Mouse (Mus musculus): Measurements from ENCODE around the gene Pcsk2.

Pcsk2 gene

DNA sequence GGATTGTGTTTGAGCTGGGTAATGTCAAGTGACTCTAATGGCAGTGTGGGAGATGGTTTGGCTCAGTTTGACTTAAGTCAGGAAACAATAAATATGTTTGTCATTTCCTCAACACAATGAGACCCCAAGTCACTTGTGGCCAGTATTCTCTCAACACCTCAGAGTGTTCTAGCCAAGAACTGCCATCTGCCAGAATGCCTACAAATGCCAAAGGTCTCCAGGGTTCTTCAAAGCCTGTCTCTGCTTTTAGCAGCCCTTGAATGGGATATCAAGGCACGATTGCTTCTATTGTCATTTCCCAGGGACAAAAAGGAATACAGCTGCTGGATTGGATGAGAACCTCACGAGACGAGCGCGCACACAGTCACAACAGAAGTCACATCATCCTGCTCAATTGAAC is 100.0 kb downstream of the Pcsk2 start:
- DNase-seq (ENCODE audit: low spot score), result no peak

DNA sequence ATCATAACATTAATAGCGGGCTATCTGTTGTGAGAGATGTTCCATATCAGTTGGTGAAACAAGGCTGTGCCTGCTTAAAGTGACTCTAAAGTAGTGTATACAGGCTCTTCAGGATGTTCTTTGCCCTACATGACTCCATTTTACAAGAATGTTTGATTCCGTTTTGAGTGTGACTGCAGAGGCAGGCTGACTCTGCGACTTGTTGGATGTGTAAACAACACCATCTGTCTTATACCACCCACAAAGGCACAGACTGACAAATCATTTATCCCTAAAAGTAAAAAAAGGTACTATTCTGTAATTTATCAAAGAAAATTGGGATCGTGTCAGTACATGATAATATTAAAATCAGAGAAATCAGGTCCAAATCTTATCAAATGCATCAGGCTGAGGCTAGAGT is 108.7 kb downstream of the Pcsk2 start:
- DNase-seq (ENCODE audit: low spot score), result no peak

DNA sequence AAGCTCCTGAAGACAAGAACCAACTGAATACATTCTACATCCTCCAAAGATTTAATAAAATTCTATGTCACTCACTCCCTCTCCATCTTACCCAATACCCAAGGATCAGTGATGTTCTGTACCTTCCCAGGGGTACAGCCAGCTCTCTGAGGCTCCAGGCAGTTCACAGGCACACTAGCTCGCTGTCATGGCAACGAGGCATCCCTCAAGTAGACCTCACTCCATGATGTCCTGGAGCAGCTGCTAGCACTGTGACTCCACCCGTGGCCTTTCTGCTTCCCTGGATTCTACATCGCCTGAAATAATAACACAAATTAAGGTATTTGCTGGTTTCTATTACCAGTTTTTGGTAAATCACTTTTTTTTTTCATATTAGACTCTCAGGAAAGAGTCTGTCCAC is 111.0 kb downstream of the Pcsk2 start:
- DNase-seq (ENCODE audit: low spot score), result no peak

DNA sequence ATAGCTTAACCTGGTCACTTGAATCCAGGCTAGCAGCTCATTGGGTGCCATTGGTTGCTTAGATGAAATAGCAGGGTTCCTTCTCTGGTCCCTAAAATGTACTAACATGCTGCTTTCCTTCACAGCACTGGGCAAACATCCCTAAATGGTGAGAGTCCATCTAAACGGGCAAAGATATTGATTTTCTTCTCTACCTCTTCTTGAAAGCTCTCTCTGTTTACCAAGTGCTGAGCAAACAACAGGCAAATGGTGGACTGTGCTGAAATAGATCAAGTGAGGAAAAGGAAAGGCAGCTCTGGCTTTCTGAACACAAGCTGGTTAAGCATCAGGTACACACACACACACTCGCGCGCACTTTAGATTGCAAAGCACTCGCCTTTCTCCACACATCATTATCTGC is 120.8 kb downstream of the Pcsk2 start:
- no peak for DNase-seq (ENCODE audit: low spot score)

DNA sequence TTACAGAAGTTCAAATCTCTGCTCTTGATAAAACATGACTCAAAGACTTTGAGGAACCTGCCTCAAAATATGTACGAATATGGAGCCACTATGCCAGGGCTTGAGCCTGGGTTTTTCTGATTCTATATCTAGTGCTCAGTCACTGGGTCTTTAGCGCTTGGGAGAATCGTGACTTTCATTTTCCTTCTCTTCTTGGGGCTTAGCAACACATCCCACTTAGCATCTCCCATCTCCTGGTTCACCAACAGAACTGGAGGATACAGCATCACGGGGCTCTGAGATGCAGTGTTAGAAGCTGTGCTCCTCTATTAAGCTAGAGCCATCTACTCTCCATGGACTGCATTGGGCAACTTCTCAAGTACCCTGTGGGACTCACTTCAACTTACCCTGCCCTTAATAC is 131.9 kb downstream of the Pcsk2 start:
- DNase-seq (ENCODE audit: low spot score), result no peak

DNA sequence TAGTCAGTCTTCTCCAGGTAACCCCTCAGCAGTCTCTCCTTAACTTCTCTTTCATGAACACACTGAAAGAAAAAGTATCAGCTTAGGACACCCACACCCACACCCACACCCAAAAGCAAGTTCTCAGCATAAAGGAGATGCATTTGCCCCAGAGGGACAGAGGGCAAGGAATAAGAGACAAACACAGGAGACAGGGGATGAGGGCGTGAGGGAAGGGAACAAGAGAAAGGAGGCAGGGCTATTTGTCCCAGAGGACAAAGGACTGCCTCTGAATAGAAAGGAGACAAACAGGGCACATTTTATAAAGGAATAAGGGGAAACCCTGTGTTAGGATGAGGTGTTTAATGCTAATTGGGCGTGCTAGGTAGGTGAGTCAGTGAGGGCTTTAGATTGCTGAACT is 133.6 kb downstream of the Pcsk2 start:
- DNase-seq (ENCODE audit: low spot score), result no peak

DNA sequence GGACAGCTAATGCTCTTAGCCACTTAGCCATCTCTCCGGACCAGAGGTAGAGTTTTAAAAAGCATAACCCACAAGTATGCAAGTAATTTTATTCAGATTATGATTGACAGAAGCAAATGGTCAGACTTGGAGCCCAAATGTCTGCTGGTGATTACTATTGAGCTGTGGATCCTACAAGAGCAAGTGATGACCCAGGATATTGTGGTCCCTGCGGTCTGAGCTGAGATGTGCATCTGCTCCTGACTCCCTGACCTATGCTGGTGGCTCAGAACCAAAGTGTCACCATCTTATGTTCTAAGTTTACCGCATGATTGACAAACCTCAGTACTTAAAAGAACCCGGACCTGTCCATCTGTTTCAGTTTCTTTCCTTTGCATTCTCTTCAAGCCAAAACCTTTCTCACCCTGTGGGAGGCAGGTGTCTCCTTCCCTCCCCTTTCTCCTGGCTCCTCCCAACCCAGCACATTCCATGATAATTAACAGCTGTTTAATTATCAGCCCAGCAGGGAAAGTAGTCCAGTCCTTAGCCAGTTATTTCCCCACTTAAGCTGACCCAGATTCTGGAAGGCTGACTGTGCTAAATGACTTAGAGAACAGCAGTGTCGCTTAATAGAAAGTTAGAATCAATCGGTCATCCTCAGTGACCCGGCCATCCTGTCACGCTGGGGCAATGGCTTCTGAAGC is 136.1 kb downstream of the Pcsk2 start:
- no peak for DNase-seq (ENCODE audit: low spot score)

DNA sequence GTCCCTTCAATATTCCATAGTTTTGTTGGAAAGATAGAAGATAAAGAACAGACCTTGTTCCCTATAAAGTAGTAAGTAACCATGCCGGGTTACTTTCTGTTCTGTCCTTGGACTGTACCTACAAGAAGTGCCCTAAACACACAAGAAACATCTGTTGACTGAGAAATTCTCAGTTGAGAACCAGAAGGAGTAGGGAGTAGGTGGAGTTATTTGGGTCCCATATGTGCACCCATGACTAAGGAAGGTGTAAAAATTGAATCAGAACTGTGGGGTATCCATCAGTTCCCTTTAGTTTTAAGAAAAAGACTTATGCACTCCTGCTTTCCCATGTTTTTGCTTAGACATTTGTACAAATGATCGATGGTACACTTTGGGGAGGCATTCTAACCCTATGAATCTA is 137.6 kb downstream of the Pcsk2 start:
- DNase-seq (ENCODE audit: low spot score), result no peak

DNA sequence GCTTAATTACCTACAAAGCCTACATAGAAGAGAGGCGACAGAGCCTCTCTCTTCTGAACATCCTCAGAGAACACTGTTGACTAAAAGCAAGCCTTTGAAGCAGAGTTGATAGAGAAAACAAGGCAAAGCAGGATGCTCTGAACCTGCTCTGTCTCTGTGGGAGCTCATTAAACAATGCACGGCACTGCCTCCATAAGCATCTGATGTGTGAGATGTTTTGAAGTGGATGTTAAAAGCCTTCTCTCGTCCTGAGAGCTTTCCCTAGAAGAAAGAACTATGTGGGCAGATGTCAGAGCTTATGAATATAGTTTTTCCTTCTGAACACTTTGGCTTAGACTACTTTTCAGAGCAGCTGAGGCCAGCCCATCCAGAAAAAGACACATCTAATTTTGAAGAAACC is 145.3 kb downstream of the Pcsk2 start:
- no peak for DNase-seq (ENCODE audit: low spot score)

DNA sequence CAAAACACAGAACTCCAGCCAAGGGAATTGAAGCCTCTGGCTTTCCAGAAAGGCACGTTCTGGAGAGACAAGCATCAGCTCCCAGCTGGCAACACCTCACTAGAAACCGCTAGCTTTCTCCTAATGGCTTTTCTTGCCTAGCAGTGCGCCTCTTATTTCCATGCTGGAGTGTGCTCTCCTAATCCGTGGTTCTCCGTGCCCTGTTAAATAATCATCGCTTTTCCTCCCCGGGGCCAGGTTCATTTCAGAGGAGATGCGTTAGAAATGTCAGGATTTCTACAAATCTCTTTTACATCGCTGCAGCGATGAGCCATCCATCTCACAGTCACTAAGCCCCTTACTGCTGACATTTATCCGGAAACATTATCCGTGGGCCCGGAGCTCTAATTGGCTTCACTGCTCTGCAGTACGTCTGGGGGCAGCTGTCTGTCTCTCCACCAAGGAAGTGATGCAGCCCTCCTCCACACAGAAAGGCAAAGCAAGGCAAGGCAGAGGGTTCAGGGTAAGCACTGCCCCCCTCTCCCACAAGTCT is 150.1 kb downstream of the Pcsk2 start:
- no peak for DNase-seq (ENCODE audit: low spot score)

DNA sequence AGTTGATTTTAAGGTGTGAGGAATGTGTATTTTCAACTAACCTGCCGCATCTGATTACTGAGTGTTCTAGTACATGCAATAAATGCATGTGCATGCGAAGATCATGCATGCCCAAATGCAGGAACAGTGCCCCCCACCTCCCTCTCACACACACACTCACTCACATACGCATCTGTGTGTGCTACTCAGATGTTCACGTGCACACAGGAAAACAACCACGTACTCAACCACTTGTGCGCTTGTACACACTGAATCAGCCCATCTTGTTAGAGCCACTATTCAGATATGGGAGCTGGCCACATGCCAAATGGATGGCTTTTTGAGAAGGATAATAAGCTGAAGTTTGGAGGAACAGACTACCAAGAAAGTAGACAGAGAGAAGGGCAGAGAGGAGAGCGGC is 150.7 kb downstream of the Pcsk2 start:
- no peak for DNase-seq (ENCODE audit: low spot score)

DNA sequence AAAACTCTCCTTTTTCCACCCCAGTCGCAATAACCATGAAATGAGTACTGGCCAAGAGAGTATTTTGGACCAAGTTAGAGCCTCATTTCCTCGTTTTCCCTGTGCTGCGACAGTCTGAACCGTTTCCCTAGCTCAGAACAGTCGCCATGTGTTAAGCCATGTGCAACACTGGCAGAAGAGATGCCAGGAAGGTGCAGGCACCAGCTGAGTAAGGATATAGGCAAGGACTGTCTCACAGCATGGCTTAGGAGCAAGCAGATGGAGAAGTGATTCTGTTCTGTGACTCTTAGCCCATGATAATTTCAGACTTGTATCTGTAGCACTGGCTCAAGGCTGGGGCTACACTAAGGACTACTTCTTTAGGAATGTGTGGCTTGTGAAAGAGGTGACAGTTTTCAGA is 155.2 kb downstream of the Pcsk2 start:
- no peak for DNase-seq (ENCODE audit: low spot score)

DNA sequence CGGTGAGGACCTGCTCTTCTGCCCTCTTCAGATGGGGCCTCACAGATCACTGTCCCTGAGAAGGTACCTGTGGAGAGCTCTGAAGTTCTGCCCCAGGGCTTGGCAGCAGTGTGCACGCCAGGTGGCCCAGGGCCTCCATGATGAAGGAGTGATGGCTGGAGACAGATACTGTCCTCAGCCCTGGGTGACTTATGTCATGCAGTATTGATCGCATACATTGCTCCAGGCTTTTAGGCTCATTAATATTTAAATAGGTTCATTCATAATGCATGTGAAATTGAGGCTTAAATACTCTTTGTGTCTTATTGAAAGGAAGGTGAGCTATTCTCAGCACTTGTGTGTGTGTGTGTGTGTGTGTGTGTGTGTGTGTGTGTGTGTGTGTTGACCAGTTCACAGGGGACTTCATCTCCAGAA is 157.0 kb downstream of the Pcsk2 start:
- no peak for DNase-seq (ENCODE audit: low spot score)

DNA sequence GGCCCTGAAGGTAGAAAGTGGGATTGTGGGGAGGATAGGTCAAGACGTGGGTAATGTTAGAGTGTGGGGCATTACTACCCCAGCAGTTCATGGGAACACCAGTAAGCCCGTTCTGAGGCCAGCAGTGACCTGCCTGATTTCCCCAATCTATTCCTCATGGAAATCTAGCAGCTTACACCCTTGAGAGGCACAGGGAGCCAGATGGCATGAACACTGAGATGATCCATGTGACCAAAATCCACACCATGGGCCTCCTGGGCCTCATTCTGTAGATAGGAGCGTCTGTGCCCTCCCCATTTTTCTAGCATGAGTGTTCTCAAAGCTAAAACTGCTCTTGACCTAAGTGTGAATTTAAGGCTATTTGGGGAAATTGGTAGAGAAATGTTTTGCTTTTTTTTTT is 162.2 kb downstream of the Pcsk2 start:
- no peak for DNase-seq (ENCODE audit: low spot score)

DNA sequence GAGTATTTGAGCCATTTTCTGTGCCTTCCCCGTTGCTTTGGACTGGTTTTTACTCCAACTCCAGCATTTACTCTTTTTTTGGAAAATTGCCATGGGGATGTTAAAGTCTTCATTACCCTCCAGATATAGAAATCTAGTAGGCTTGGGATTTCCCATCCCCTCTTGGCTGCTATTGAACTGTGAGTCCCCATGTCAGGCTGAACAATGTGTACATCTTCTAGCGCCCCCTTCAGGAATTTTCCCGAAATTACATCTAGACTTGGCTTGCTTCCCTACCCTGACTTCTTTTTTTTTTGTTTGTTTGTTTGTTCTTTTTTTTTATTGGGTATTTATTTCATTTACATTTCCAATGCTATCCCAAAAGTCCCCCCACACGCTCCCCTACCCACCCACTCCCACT is 163.3 kb downstream of the Pcsk2 start:
- DNase-seq (ENCODE audit: low spot score), result no peak

DNA sequence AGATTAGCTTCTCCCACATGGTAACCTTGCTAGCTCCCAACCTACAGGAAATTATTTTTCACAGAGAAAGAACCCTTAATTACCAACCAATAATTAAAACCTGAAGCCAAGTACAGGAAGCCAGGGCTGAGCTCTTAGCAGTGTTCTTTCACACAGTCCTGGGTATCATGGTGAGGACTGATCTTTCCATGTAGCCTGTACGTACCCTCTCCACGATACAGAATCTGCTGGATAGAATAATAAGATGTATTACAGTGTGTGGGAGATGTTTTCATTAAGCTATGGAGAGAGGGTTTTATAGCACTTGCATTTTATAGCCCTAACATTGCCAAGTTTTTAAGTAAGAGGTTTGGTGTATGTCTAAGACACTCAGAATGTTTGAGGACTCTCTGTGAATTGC is 164.0 kb downstream of the Pcsk2 start:
- no peak for DNase-seq (ENCODE audit: low spot score)

DNA sequence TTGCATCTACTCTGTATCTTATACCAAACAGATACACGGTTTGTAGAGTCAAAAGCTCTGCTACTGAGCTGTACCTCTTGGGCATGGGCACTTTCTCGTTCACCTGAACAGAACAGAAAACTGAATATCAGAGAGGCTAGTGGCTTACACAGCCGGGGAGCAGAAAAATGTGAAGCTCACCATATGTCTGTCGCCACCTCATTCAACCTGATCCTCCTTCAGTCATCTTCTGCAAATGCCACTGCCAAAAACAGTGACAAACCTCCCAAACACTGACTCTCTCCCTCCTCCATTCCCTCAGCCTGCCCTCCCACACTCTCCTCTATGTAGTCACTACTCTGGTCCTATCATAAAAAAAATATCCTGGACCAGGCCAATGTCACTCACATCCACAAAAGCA is 165.9 kb downstream of the Pcsk2 start:
- no peak for DNase-seq (ENCODE audit: low spot score)

DNA sequence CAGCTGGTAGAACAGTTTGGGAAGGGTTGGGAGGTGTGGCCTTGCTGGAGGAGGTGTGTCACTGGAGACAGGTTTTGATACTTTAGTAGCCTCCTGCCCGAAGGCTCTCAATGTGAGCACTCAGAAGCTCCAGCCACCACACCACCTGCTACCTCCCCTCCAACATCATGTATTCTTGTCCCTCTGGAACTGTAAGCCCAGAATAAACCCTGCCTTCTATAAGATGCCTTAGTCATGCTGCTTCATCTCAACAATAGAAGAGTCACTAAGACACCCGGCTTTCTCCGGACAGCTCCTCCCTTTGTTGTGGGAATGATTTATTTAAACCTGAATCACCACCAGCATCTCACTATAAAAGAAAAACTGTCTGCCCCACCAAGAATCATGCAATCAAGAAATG is 166.9 kb downstream of the Pcsk2 start:
- no peak for DNase-seq (ENCODE audit: low spot score)

DNA sequence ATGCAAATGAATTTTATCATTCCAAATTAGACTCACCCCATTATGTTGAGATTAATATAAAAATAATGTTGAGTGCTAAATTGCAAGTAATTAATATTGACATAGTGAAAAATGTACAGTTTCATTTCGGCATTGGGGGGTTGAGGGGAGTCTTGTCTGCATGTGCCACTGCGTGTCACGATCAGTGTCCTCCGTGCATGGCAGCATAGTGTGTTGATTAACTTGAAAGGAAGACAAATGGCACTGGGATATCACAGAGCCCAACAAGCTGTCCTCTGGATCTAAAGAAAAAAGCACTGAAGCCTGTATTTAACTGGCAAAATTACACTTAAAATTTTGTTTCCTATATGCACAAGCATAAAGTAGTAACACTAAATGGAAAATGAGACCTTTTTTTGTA is 167.9 kb downstream of the Pcsk2 start:
- DNase-seq (ENCODE audit: low spot score), result no peak

DNA sequence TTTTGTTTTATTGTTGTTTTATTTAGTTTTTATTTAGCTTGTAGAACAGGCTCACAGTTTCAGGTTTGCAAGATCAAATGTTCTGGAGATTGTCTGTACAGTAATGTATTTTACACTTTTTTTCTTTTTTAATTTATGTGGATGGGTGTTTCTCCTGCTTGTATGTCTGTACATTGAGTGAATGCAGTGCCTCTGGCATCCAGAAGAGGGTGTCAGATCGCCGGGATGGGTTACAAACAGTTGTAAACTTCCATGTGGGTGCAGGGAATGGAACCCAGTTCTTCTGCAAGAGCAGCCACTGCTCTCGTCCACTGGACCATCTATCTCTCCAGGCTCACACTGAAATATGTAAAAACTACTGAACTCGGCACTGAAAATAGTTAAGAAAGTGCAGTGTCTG is 169.2 kb downstream of the Pcsk2 start:
- no peak for DNase-seq (ENCODE audit: low spot score)

DNA sequence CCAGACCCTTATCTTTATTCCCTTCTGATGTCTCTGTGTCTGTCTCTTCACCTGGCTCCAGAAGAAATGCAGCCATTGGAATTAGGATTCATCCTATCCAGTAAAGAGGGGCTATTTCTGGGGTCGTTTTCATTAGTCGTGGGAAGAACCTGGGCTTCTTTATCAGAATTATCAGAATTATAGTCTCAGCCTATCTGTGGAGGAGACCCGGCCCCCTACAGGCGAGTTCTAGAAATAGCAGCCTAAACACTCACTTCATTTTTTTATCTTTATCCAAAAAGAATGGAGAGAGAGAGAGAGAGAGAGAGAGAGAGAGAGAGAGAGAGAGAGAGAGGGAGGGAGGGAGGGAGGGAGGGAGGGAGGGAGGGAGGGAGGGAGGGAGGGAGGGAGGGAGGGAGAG is 177.3 kb downstream of the Pcsk2 start:
- no peak for DNase-seq (ENCODE audit: low spot score)

DNA sequence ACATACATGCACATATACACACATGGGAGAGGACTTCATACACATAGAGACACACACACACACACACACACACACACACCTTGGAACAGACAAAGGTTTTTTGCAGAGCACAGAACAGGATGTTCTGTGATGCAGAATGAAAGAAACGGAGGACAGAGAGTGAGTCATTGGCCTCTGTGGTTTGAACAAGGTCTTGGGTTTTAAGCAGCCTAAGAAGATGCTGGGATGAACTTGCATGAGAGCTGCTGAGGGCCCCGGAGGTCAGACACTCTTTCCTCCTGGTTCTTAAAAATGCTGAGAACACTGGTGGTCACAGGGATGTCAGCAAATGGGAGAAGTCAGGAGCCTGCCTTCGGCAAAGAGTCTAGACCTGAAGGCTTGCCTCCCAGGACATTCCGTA is 178.1 kb downstream of the Pcsk2 start:
- DNase-seq (ENCODE audit: low spot score), result no peak

DNA sequence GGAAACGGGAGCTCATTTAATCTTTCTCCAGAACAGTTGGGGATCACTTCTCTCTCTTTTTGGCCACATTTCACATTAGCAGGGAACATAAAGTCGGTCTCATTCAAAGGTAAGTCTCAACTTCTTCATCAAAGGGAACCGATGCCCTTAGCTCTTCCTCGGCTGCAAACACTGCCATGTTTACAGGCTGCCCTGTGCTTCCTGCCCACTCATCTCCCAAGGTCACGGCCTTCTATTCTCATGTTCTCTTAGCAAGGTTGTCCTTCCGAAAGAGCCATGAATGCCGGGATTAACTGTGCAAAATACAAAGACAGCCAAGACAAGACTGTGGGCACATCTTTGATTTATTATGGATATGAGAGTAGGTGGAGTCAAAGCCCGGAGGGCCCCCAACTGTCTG is 178.8 kb downstream of the Pcsk2 start:
- DNase-seq (ENCODE audit: low spot score), result no peak

DNA sequence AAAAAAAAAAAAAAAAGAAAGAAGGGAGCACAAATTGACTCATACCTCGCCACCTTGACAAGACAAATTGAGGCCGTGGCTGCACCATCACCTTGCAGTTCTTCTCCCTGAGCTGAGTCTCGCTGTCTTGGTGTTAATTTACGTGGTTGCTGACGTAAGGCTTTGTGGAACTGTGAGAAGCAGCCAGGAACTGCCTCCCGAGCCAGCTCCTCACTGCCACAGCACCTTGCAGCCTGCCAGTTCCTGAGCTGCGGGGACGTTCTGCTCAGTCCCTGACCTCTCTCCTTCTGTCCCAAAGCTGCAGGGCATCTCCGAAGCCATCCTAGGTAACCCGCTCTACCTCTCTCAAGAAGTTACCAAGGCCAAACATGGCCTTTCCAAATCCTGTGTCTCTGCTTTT is 186.5 kb downstream of the Pcsk2 start:
- no peak for DNase-seq (ENCODE audit: low spot score)

DNA sequence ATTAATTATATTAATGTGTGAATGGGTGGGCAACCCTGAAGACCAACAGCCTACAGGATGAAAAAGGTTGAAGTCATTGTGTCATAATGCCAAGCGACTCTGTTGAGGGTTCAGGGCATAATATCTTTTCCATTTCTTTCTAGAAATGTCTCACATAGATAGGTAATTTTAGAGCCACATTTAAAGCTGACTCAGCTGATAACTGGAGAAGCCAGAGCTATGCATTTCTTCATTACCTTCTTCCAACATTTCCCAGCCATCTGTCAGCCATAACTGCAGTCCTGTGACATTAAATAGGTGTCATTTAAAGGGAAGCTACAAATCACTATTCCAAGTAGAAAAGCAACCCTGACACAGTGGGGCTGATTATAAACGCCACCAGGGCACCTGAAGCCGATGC is 189.5 kb downstream of the Pcsk2 start:
- no peak for DNase-seq (ENCODE audit: low spot score)
